Mouse (Mus musculus) kidney, adult 2 months (tissue): ENCODE results near the gene 9130230L23Rik.

Experiments
- CTCF ChIP-seq: fragments of 200-500 bp; conservative IDR thresholded peaks from 2 replicates; pipeline ENCODE4 v1.5.1; 2011; ENCODE audit warnings: low read depth, mild to moderate bottlenecking, control low read depth, low read length, moderate library complexity, mixed read lengths; ENCODE audit not compliant: insufficient read depth, insufficient read length
- POLR2A ChIP-seq: fragments of 200-500 bp; IDR thresholded peaks from one replicate; pipeline ENCODE4 v1.6.1; 2011; ENCODE audit warnings: low read depth, low read length, control low read depth

- no peak for TF ChIP-seq CTCF
- TF ChIP-seq POLR2A, result no peak
These were observed 10.4 kb upstream of the 9130230L23Rik start for GRCm38 (mm10) chr5:66014437-66014836.
